Mouse (Mus musculus) right cerebral cortex, postnatal 4 days (tissue): ENCODE measurements at regions not wholly inside any gene's neighbourhood (a gene's known extent, or its start where the extent isn't known, plus 50 kb on each side); places are given as distances from the start of the nearest gene placed in this dataset.

Experiments
- DNase-seq: peaks from one replicate; pipeline ENCODE4 v3.0.0-alpha.2; 2022

GRCm38 (mm10) chr15:95714408-95714807 is 58.6 kb upstream of the Dbx2 start:
- DNase-seq = no peak

- no peak for DNase-seq
Measured at GRCm38 (mm10) chr15:95715941-95716340, 60.2 kb upstream of the Dbx2 start.

- DNase-seq = no peak
Measured at GRCm38 (mm10) chr15:95723699-95724098, 66.9 kb upstream of the Ano6 start.

GRCm38 (mm10) chr15:95725866-95726265 is 64.8 kb upstream of the Ano6 start:
- peak; percentile 89 for DNase-seq

- no peak for DNase-seq
Measured at GRCm38 (mm10) chr15:95726516-95726915, 64.1 kb upstream of the Ano6 start.

- DNase-seq = no peak
Measured at GRCm38 (mm10) chr15:95735746-95736145, 54.9 kb upstream of the Ano6 start.
